Mouse (Mus musculus) embryonic facial prominence, embryonic 14.5 days (tissue): ENCODE results near the gene Zfp940. TPM values are rescaled to one million over a fixed set of nuclear protein-coding genes. Genes with fewer than 3 reads are reported as not detected.

Experiments
- ATAC-seq: fragments of 200-750 bp; cut with Nextera tagmentation; 2 replicates; pipeline ENCODE4 v1.8.0; 2017; ENCODE audit warnings: low read depth, moderate number of reproducible peaks, moderate TSS enrichment
- DNase-seq: peaks from one replicate; pipeline ENCODE4 v3.0.0-alpha.2; 2015; ENCODE audit warnings: low spot score
- H3K27ac ChIP-seq: fragments of 300-500 bp; sonication (generic); replicated peaks from 2 replicates; pipeline ENCODE4 v1.5.1; 2014; ENCODE audit warnings: low read depth, mild to moderate bottlenecking, low read length, moderate library complexity
- H3K27me3 ChIP-seq: fragments of 300-500 bp; sonication (generic); replicated peaks from 2 replicates; pipeline ENCODE4 v1.6.1; 2014; ENCODE audit warnings: low read length; ENCODE audit not compliant: control insufficient read depth, insufficient read depth
- H3K36me3 ChIP-seq: fragments of 300-500 bp; sonication (generic); 2 replicates; pipeline ENCODE4 v1.6.1; 2014; ENCODE audit warnings: low read length, mixed read lengths; ENCODE audit not compliant: control insufficient read depth, insufficient read depth
- H3K4me1 ChIP-seq: fragments of 300-500 bp; sonication (generic); 2 replicates; pipeline ENCODE4 v1.6.1; 2014; ENCODE audit warnings: antibody characterized with exemption, low read length; ENCODE audit not compliant: control insufficient read depth, insufficient read depth
- H3K4me2 ChIP-seq: fragments of 300-500 bp; sonication (generic); 2 replicates; pipeline ENCODE4 v1.6.1; 2014; ENCODE audit warnings: low read depth, mild to moderate bottlenecking, low read length, moderate library complexity, mixed read lengths
- H3K4me3 ChIP-seq: fragments of 300-500 bp; sonication (generic); 2 replicates; pipeline ENCODE4 v1.5.1; 2014; ENCODE audit warnings: low read depth, mild to moderate bottlenecking, low read length
- H3K9ac ChIP-seq: fragments of 300-500 bp; sonication (generic); 2 replicates; pipeline ENCODE4 v1.6.1; 2014; ENCODE audit warnings: low read depth, mild to moderate bottlenecking, low read length, moderate library complexity, mixed read lengths
- H3K9me3 ChIP-seq: fragments of 300-500 bp; sonication (generic); 2 replicates; pipeline ENCODE4 v1.6.1; 2016; ENCODE audit warnings: low read length; ENCODE audit not compliant: control insufficient read depth
- WGBS: fragments of 180-500 bp; shearing (Covaris S2); extraction: QIAGEN DNeasy Blood & Tissue Kit; methylation state at CpG from one replicate; pipeline ENCODE4 v1.1.7; 2014; 5-methylcytosine and 5-hydroxymethylcytosine counted together
- polyA plus RNA-seq: library from polyadenylated mRNA; unstranded; fragments of >200 nt; fragmentation: Nextera tagmentation; extraction: Ambion mirVana; gene quantifications from 2 replicates; pipeline ENCODE4 v1.2.1, GENCODE M21; 2014

Zfp940 gene
- polyA plus RNA-seq, 1 experiment from 2014 or later: 3.6 TPM

DNA sequence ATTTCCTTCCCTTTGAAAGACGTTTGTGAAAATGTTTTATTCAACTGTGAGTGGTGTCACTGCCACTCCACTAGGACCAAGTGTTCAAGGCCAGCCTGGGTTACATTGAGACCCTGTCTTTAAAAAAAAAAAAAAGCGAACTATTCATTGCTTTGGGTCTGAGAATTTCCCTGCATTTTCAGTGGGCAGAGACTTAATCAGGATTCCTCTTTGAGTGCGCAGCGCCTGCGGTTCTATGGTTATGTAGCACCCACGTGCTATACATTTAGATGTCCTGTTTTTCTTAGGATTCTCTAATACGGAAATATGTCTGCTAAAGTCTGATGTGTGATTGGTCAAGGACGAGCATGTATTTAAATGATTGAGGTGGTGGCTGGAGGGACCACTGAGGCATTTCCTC is 68.4 kb downstream of the Zfp940 start:
- peaks cover 32% of the 10 kb centered on the region for H3K36me3 ChIP-seq
- ATAC-seq (no peak), DNase-seq (no peak)
- peaks cover 12% of the 10 kb centered on the region; the same call in 1 of the 2 replicates for H3K4me1 ChIP-seq
- peak overlapping the region; percentile 91 for H3K9ac ChIP-seq
- WGBS: 51% methylated on average over 8 of the region's 8 CpGs
- peak overlapping the region; percentile 77 for H3K4me3 ChIP-seq
- peak overlapping the region; percentile 71 for H3K4me2 ChIP-seq
- H3K27me3 ChIP-seq: no peaks in the 10 kb centered on the region
- H3K9me3 ChIP-seq: no peaks in the 10 kb centered on the region
- no peak overlapping the region for H3K27ac ChIP-seq

- H3K36me3 ChIP-seq: peaks cover 29% of the 10 kb centered on the region
- peak within 1 kb of the TSS; percentile 89 for H3K27ac ChIP-seq
- peak within 1 kb of the TSS; percentile 91 for H3K9ac ChIP-seq
- WGBS: under 1% methylated on average over 29 of the region's 45 CpGs
- ATAC-seq: peak; percentile 97
- DNase-seq: peak; percentile 96
- no peaks in the 10 kb centered on the region for H3K27me3 ChIP-seq
- peak within 1 kb of the TSS; percentile 71 for H3K4me2 ChIP-seq
- H3K4me1 ChIP-seq: peaks cover 12% of the 10 kb centered on the region; the same call in 1 of the 2 replicates
- peak within 1 kb of the TSS; percentile 77 for H3K4me3 ChIP-seq
- no peaks in the 10 kb centered on the region for H3K9me3 ChIP-seq
These were observed 69.5 kb downstream of the Zfp940 start, which contains the start of gene Zfp30 for GRCm38 (mm10) chr7:29783871-29784551. Gene Zfp30, plus strand, starts transcription at chr7:29783998.

Other genes starting within 250 kb of the Zfp940 start
- not detected in 2 replicates for gene Catsperg2, start 126.6 kb downstream of the Zfp940 start, polyA plus RNA-seq
- 15.7 and 17.0 TPM in 2 replicates for gene Zfp84, start 85.1 kb downstream of the Zfp940 start, polyA plus RNA-seq
- 9.4 and 10.4 TPM in 2 replicates for gene Zfp30, start 69.7 kb downstream of the Zfp940 start, polyA plus RNA-seq
- 12.8 and 14.5 TPM in 2 replicates for gene Zfp790, start 37.6 kb downstream of the Zfp940 start, polyA plus RNA-seq
- gene Zfp420, start 6.3 kb upstream of the Zfp940 start, polyA plus RNA-seq: 6.4 and 7.1 TPM in 2 replicates
- gene Zfp27, start 52.9 kb upstream of the Zfp940 start, polyA plus RNA-seq: 12.0 and 13.7 TPM in 2 replicates
- gene Zfp383, start 54.6 kb upstream of the Zfp940 start, polyA plus RNA-seq: 9.9 and 10.1 TPM in 2 replicates
- 8.9 and 10.3 TPM in 2 replicates for gene Zfp74, start 100.4 kb upstream of the Zfp940 start, polyA plus RNA-seq
- gene Zfp568, start 130.3 kb upstream of the Zfp940 start, polyA plus RNA-seq: 29.5 and 29.9 TPM in 2 replicates
- gene Zfp14, start 197.7 kb upstream of the Zfp940 start, polyA plus RNA-seq: 4.4 and 6.4 TPM in 2 replicates
- gene Zfp82, start 219.2 kb upstream of the Zfp940 start, polyA plus RNA-seq: 6.4 and 7.0 TPM in 2 replicates
- 1.4 and 2.5 TPM in 2 replicates for gene Gm26920, start 236.7 kb upstream of the Zfp940 start, polyA plus RNA-seq
- 7.9 and 11.2 TPM in 2 replicates for gene Zfp566, start 236.9 kb upstream of the Zfp940 start, polyA plus RNA-seq
- gene Zfp260, start 241.1 kb upstream of the Zfp940 start, polyA plus RNA-seq: 136 and 141 TPM in 2 replicates